Mouse (Mus musculus) heart, adult 2 months (tissue): ENCODE measurements at regions not wholly inside any gene's neighbourhood (a gene's known extent, or its start where the extent isn't known, plus 50 kb on each side); places are given as distances from the start of the nearest gene placed in this dataset.

Source experiments
- CTCF ChIP-seq: fragments of 200-600 bp; IDR thresholded peaks from 2 replicates; pipeline ENCODE4 v1.8.1; 2022; ENCODE audit warnings: antibody characterized with exemption, mild to moderate bottlenecking, moderate library complexity
- EP300 ChIP-seq: fragments of 200-500 bp; IDR thresholded peaks from 2 replicates; pipeline ENCODE4 v1.6.1; 2011; ENCODE audit warnings: low read depth, low read length, control low read depth; ENCODE audit not compliant: insufficient read depth
- POLR2A ChIP-seq: fragments of 200-500 bp; IDR thresholded peaks from 2 replicates; pipeline ENCODE4 v1.6.1; 2011; ENCODE audit warnings: mild to moderate bottlenecking, low read depth, low read length, control low read depth; ENCODE audit not compliant: insufficient read depth

- TF ChIP-seq CTCF (no peak), POLR2A (no peak), EP300 (no peak)
Measured at GRCm38 (mm10) chr6:81751631-81752030, 171.8 kb upstream of the Gcfc2 start.
